In the genomic region with DNA sequence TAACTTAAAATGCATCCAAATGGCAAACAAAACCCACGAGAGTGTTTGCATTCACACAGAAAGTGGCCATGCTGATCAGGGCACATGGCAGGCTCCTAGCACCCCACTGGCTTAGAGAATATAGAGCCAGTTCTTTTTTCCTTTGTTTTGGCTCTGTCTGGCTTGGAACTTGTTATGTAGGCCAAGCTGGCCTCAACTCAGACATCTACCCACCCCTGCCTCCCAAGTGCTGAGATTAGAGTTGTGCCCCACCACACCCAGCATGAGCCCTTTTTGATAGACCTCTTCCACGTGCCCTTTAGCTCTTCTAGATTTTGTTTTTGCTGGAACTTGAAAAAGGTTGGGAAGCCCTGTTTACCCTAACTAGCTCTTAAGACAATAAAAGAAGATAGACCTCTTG, we compare ENCODE assay signal across 18 mouse cellular contexts. TPM values are rescaled to one million over a fixed set of nuclear protein-coding genes. Genes with fewer than 3 reads are reported as not detected.
DNase-seq lines count a peak whose midpoint lies in the region; ATAC-seq and TF ChIP-seq lines count a peak whose summit lies in the region.
"Had no signal": no experiment of that assay in that cellular context is flagged by ENCODE, and none has a peak within 500 bp of the region (broad histone marks: within the 10 kb centered on the region; RNA-seq: fewer than 3 reads in every experiment).

No protein-coding gene starts in this region.

- ATAC-seq in heart, postnatal 0 days (ENCODE audit: insufficient read depth, low read depth) = no peak
- ATAC-seq: forebrain, embryonic 14.5 days; forebrain, embryonic 16.5 days had no signal

- no peaks in the 10 kb centered on the region for H3K9me3 ChIP-seq in heart, postnatal 0 days (replicated peaks; ENCODE audit: control insufficient read depth, low read length)
- H3K9me3 ChIP-seq: embryonic facial prominence, embryonic 13.5 days; embryonic facial prominence, embryonic 15.5 days; forebrain, embryonic 10.5 days; forebrain, embryonic 12.5 days had no signal

- no peak overlapping the region for H3K27ac ChIP-seq in cerebellum, adult 2 months (ENCODE audit: insufficient read depth, low read length)
- 0 out of 2 replicates have a peak overlapping the region, but pooled peaks have one; percentile 15 for H3K27ac ChIP-seq in heart, postnatal 0 days (ENCODE audit: low read depth)
- H3K27ac ChIP-seq: embryonic facial prominence, embryonic 13.5 days; embryonic facial prominence, embryonic 15.5 days; forebrain, embryonic 10.5 days; forebrain, embryonic 12.5 days had no signal

- H3K9ac ChIP-seq in heart, postnatal 0 days (replicated peaks; ENCODE audit: low read depth, low read length) = no peak overlapping the region
- H3K9ac ChIP-seq: embryonic facial prominence, embryonic 13.5 days; embryonic facial prominence, embryonic 15.5 days; forebrain, embryonic 12.5 days had no signal

- TF ChIP-seq EP300 in heart, postnatal 0 days (IDR thresholded peaks at IDR 0.05; ENCODE audit: low read depth) = no peak

- H3K4me1 ChIP-seq in cerebellum, adult 2 months (ENCODE audit: control insufficient read depth, insufficient read depth, low read length) = peaks cover 7% of the 10 kb centered on the region; the same call in 1 of the 2 replicates
- H3K4me1 ChIP-seq in heart, postnatal 0 days (ENCODE audit: control insufficient read depth, insufficient read depth) = no peaks in the 10 kb centered on the region
- H3K4me1 ChIP-seq: embryonic facial prominence, embryonic 13.5 days; embryonic facial prominence, embryonic 15.5 days; forebrain, embryonic 10.5 days; forebrain, embryonic 12.5 days had no signal

- TF ChIP-seq POLR2A in cerebellum, adult 2 months (IDR thresholded peaks at IDR 0.05; ENCODE audit: borderline replicate concordance, insufficient read depth, low read length) = no peak

- intact Hi-C loops in heart, postnatal 36 days (cut with DNase I) = no loop called here

- H3K4me3 ChIP-seq in cerebellum, adult 2 months (replicated peaks; ENCODE audit: insufficient read depth, low read depth, low read length) = no peak overlapping the region
- no peak overlapping the region for H3K4me3 ChIP-seq in heart, postnatal 0 days (ENCODE audit: low read depth, low read length)
- H3K4me3 ChIP-seq: embryonic facial prominence, embryonic 13.5 days; embryonic facial prominence, embryonic 15.5 days; erythroblast, embryonic 14.5 days; forebrain, embryonic 10.5 days; forebrain, embryonic 12.5 days had no signal

- no peaks in the 10 kb centered on the region for H3K27me3 ChIP-seq in cerebellum, adult 2 months (ENCODE audit: control insufficient read depth, insufficient read depth, low read length)
- H3K27me3 ChIP-seq in heart, postnatal 0 days (ENCODE audit: control insufficient read depth, insufficient read depth, low read length) = no peaks in the 10 kb centered on the region
- H3K27me3 ChIP-seq: embryonic facial prominence, embryonic 13.5 days; embryonic facial prominence, embryonic 15.5 days; forebrain, embryonic 12.5 days had no signal

- 8% methylated on average over 2 of the region's 2 CpGs for WGBS in cerebellum, adult 2 months
- 70% methylated on average over 2 of the region's 2 CpGs for WGBS in heart, postnatal 0 days

- peak; percentile 29 to 44 for DNase-seq in cerebellum, adult 2 months
- no peak for DNase-seq in cerebellum, adult 9-11 months
- no peak for DNase-seq in heart, postnatal 0 days (ENCODE audit: low spot score)
- DNase-seq in heart, postnatal 36 days = no peak
- DNase-seq: adrenal gland, adult 2 months; adrenal gland, postnatal 10 days; adrenal gland, postnatal 25 days; cerebellum, adult 11-12 months; cerebellum, adult 9-10 months; cerebellum, postnatal 14 days; embryo, embryonic 11 days had no signal

- peaks cover 45% of the 10 kb centered on the region for H3K36me3 ChIP-seq in heart, postnatal 0 days (replicated peaks; ENCODE audit: control insufficient read depth, insufficient read depth, low read length)

- no peak for TF ChIP-seq CTCF in cerebellum, adult 2 months (IDR thresholded peaks at IDR 0.05; ENCODE audit: borderline replicate concordance, insufficient read depth, low read depth, low read length)
- TF ChIP-seq CTCF in heart, postnatal 0 days (IDR thresholded peaks at IDR 0.05; ENCODE audit: low read depth) = no peak

- no peak overlapping the region for H3K4me2 ChIP-seq in heart, postnatal 0 days (ENCODE audit: low read depth, low read length)
- H3K4me2 ChIP-seq: embryonic facial prominence, embryonic 13.5 days; embryonic facial prominence, embryonic 15.5 days; forebrain, embryonic 12.5 days had no signal

RNA-seq across cellular contexts. Expression of a gene that starts 19.5 kb away (rescaled TPM):
- 80.0 and 81.4 TPM in 2 replicates for polyA plus RNA-seq in cerebellum, adult 2 months (2012; rRNA removed)
- 66.3 and 80.1 TPM in 2 replicates for total RNA-seq in heart, postnatal 0 days (2014; rRNA removed; ENCODE audit: low replicate concordance)
- 16.5 and 20.0 TPM in 2 replicates for polyA plus RNA-seq in heart, postnatal 0 days (2015; fragmentation: Nextera tagmentation; extraction: Ambion mirVana)
- 10 to 100 TPM; 49.9 to 54.6 TPM for total RNA-seq in heart, postnatal 36 days (2021)

RNA-seq across cellular contexts. Expression of a gene that starts 56.0 kb away (rescaled TPM):
- polyA plus RNA-seq in cerebellum, adult 2 months (2012; rRNA removed) = 176 and 183 TPM in 2 replicates
- total RNA-seq in heart, postnatal 0 days (2014; rRNA removed; ENCODE audit: low replicate concordance) = 153 and 223 TPM in 2 replicates
- polyA plus RNA-seq in heart, postnatal 0 days (2015; fragmentation: Nextera tagmentation; extraction: Ambion mirVana) = 360 and 361 TPM in 2 replicates
- total RNA-seq in heart, postnatal 36 days (2021) = 100 to 1,000 TPM; 130 to 152 TPM

Comparison
In these comparisons a context has a peak if more than half of its experiments do, and no peak if none do; other contexts are left out.
1. DNase-seq: peak in cerebellum, adult 2 months (2 of 2); none in cerebellum, adult 9-11 months (single experiment), heart, postnatal 0 days (single experiment) and heart, postnatal 36 days (0 of 2).